Mouse (Mus musculus) neural tube, embryonic 14.5 days (tissue): ENCODE measurements around the gene Alox15. TPM values are rescaled to one million over a fixed set of nuclear protein-coding genes. Genes with fewer than 3 reads are reported as not detected.
"Not testable (repeated sequence)": the region's sequence is repeated elsewhere in the genome, so short reads cannot be mapped to it uniquely, and the experiment has no call there.

Experiments used
- ATAC-seq: fragments of 200-750 bp; cut with Nextera tagmentation; 2 replicates; pipeline ENCODE4 v1.8.0; 2017; ENCODE audit warnings: low read depth, mild to moderate bottlenecking, moderate TSS enrichment, moderate library complexity
- H3K27ac ChIP-seq: fragments of 300-500 bp; sonication (generic); 2 replicates; pipeline ENCODE4 v1.5.1; 2014; ENCODE audit warnings: low read depth, mild to moderate bottlenecking, control low read depth, low read length, moderate library complexity, mixed read lengths
- H3K27me3 ChIP-seq: fragments of 300-500 bp; sonication (generic); 2 replicates; pipeline ENCODE4 v1.6.1; 2014; ENCODE audit warnings: low read length; ENCODE audit not compliant: control insufficient read depth, insufficient read depth
- H3K36me3 ChIP-seq: fragments of 300-500 bp; sonication (generic); 2 replicates; pipeline ENCODE4 v1.6.1; 2014; ENCODE audit warnings: low read length, mixed read lengths; ENCODE audit not compliant: control insufficient read depth, insufficient read depth
- H3K4me1 ChIP-seq: fragments of 300-500 bp; sonication (generic); 2 replicates; pipeline ENCODE4 v1.6.1; 2014; ENCODE audit warnings: low read length; ENCODE audit not compliant: control insufficient read depth, insufficient read depth
- H3K4me2 ChIP-seq: fragments of 300-500 bp; sonication (generic); 2 replicates; pipeline ENCODE4 v1.6.1; 2014; ENCODE audit warnings: mild to moderate bottlenecking, low read depth, low read length, control low read depth
- H3K4me3 ChIP-seq: fragments of 300-500 bp; sonication (generic); 2 replicates; pipeline ENCODE4 v1.5.1; 2014; ENCODE audit warnings: low read depth, low read length, control low read depth, mixed read lengths
- H3K9ac ChIP-seq: fragments of 300-500 bp; sonication (generic); replicated peaks from 2 replicates; pipeline ENCODE4 v1.6.1; 2014; ENCODE audit warnings: low read depth, mild to moderate bottlenecking, control low read depth, low read length, mixed read lengths
- H3K9me3 ChIP-seq: fragments of 300-500 bp; sonication (generic); 2 replicates; pipeline ENCODE4 v1.6.1; 2016; ENCODE audit warnings: low read length; ENCODE audit not compliant: control insufficient read depth
- WGBS: fragments of 180-500 bp; shearing (Covaris S2); extraction: QIAGEN DNeasy Blood & Tissue Kit; methylation state at CpG from one replicate; pipeline ENCODE4 v1.1.7; 2014; 5-methylcytosine and 5-hydroxymethylcytosine counted together
- polyA plus RNA-seq: library from polyadenylated mRNA; unstranded; fragments of >200 nt; fragmentation: Nextera tagmentation; extraction: Ambion mirVana; gene quantifications from 2 replicates; pipeline ENCODE4 v1.2.1, GENCODE M21; 2014

Gene Alox15
- polyA plus RNA-seq, 1 experiment from 2014 or later = not detected

DNA sequence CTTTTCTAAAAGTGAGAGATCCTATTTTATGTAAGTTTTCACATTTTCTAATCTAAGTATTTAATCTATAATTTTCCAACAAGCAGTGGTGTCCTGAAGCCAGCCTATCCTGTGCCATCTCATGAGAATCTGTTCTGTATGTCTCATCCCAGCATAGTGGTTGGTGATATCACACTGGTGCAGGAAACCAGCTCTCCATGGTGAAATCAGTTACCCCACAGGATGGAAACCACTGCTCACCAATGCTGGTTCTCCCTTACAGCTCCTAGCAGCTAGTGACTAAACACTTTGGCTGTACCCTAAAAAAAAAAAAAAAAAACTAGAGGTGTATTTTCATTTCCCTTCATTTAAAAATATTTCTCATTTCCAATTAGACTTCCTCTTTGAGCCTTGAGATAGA lies 20.6 kb upstream of the Alox15 start:
- Histone ChIP-seq H3K4me3 (no peak overlapping the region), H3K4me2 (no peak overlapping the region), H3K27me3 (no peaks in the 10 kb centered on the region), H3K36me3 (no peaks in the 10 kb centered on the region), H3K9ac (no peak overlapping the region), H3K27ac (no peak overlapping the region), H3K9me3 (no peaks in the 10 kb centered on the region), H3K4me1 (no peaks in the 10 kb centered on the region)
- no peak for ATAC-seq

DNA sequence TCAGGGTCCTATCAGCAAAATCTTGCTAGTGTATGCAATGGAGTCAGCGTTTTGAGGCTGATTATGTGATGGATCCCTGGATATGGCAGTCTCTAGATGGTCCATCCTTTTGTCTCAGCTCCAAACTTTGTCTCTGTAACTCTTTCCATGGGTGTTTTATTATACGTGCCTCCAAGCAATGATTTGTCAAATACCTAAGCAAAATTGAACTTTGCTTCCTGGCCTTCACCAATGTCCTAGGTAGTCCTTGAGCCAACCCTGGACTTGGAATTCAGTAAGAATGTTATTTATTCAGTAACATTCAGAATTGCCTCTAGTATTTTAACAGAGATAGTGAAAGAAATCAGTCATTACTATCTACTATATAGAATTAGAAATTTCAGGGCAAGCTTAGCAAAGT lies 16.8 kb upstream of the Alox15 start:
- H3K27me3 ChIP-seq, H3K9me3 ChIP-seq, H3K27ac ChIP-seq, H3K9ac ChIP-seq, H3K36me3 ChIP-seq, H3K4me3 ChIP-seq, H3K4me1 ChIP-seq, H3K4me2 ChIP-seq, ATAC-seq: not testable (repeated sequence)
- WGBS = 84% methylated on average over 2 of the region's 2 CpGs

DNA sequence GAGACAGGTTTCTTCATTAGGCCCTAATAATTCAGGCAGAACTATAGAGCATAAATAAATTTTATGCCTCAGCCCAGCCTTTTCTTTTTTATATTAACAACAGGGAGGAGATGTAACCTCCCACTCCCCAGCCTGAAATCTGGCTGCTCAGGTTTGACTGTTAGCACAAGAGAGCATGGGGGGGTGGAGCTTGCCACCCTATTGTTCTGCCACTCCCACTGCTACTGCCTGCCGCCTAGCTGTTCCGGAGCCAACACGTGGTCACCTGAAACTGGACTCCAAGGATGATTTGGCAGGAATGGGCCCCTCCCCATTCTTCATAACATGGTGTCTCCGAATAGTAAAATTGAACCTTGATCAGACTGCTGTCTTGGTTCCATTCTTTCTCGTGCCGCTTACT lies 15.9 kb upstream of the Alox15 start:
- H3K4me2 ChIP-seq, ATAC-seq, H3K4me3 ChIP-seq, H3K4me1 ChIP-seq, H3K27ac ChIP-seq, H3K27me3 ChIP-seq, H3K36me3 ChIP-seq, H3K9me3 ChIP-seq, H3K9ac ChIP-seq: not testable (repeated sequence)
- WGBS = 90% methylated on average over 6 of the region's 6 CpGs

DNA sequence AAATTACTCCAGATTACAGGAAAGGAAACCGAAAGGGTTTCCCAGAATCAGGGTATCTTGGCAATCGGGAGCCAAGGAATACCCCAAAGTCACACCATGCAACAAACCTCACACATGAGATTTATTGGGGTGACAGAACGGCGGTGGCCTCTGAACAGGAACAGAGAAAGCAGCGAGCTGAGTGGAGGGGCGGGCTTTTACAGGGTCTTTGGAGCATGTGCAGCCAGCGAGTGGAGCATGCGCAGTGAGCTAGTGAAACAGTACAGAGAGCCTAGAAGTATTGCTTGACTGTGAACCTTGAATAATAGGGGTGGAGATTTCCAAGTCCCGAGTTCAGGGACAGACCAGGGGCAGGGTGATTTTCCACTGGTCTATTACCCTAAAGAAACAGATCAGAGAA lies 3.2 kb downstream of the Alox15 start:
- peaks cover 15% of the 10 kb centered on the region; the same call in 1 of the 2 replicates for H3K27me3 ChIP-seq
- ATAC-seq = no peak
- H3K36me3 ChIP-seq = no peaks in the 10 kb centered on the region
- 83% methylated on average over 9 of the region's 9 CpGs for WGBS
- H3K4me3 ChIP-seq = no peak overlapping the region
- H3K9ac ChIP-seq = no peak overlapping the region
- H3K27ac ChIP-seq = no peak overlapping the region
- H3K4me2 ChIP-seq = no peak overlapping the region
- H3K9me3 ChIP-seq = no peaks in the 10 kb centered on the region
- H3K4me1 ChIP-seq = 0 out of 2 replicates have a peak, but pooled peaks cover 2% of the 10 kb centered on the region

DNA sequence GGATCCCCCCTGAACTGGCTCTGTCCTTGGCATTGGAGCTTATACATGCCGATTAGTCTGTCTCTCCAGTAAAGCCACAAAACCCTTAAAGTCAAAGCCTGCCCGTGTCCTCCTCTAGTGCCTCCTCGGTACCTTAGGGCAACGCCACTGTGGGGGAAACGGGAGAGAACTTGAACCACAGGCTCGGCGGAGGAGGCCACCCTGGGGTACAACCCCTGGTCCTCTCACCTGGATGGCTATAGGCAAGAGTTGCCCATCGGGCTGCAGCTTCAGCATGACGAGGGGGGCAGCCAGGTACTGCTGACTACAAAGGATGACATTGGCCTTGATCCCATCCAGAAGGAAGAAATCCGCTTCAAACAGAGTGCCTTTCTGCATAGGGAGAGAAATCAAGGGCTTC lies 4.0 kb downstream of the Alox15 start:
- Histone ChIP-seq H3K4me1 (0 out of 2 replicates have a peak, but pooled peaks cover 2% of the 10 kb centered on the region), H3K27me3 (peaks cover 13% of the 10 kb centered on the region; the same call in 1 of the 2 replicates), H3K36me3 (no peaks in the 10 kb centered on the region), H3K27ac (no peak overlapping the region), H3K9ac (no peak overlapping the region), H3K4me2 (no peak overlapping the region), H3K4me3 (no peak overlapping the region), H3K9me3 (no peaks in the 10 kb centered on the region)
- no peak for ATAC-seq
- 85% methylated on average over 10 of the region's 10 CpGs for WGBS

DNA sequence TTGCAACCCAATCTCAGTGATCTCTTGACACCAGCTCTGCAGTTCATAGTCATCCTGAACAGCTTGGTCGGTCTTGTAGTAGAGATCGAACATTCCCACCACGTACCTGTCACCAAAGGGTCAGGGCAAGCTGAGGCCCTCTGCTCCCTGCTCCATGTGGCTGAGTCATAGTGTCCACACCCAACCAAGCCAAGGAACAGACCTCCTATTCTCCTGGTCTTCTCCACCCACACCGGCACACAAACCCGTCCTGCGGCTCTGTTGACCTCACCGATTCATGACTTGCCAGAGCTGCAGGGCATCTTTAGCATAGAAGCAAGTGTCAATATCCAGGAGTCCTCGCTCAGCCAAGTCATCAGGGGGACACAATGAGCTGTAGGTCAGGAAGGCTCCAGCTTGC lies 6.3 kb downstream of the Alox15 start:
- no peak overlapping the region for H3K4me3 ChIP-seq
- H3K4me2 ChIP-seq = no peak overlapping the region
- 96% methylated on average over 8 of the region's 8 CpGs for WGBS
- no peak overlapping the region for H3K9ac ChIP-seq
- H3K27me3 ChIP-seq = peaks cover 4% of the 10 kb centered on the region; the same call in 1 of the 2 replicates
- no peaks in the 10 kb centered on the region for H3K9me3 ChIP-seq
- H3K27ac ChIP-seq = no peak overlapping the region
- H3K36me3 ChIP-seq = no peaks in the 10 kb centered on the region
- no peaks in the 10 kb centered on the region for H3K4me1 ChIP-seq
- no peak for ATAC-seq

DNA sequence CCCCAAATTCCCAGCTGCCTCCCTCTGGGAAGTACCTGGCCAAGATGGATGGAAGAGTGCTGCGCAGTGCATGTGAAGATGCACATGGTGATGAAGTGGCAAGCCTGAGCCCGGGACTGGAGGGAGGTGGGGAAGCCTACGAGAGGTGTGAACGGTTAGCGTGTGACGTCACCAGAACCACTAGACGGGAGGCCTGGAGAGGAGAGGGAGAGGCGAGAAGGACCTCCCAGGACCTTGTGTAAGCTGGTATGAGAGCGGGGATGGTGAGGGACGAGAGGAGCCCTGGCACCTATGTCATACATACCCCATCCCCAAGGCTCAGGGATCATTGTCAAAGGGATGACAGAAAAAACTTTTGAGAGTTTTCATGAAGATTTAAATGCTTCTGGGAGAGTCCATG lies 6.8 kb downstream of the Alox15 start:
- H3K27me3 ChIP-seq = peaks cover 1% of the 10 kb centered on the region; the same call in 1 of the 2 replicates
- no peak overlapping the region for H3K4me3 ChIP-seq

DNA sequence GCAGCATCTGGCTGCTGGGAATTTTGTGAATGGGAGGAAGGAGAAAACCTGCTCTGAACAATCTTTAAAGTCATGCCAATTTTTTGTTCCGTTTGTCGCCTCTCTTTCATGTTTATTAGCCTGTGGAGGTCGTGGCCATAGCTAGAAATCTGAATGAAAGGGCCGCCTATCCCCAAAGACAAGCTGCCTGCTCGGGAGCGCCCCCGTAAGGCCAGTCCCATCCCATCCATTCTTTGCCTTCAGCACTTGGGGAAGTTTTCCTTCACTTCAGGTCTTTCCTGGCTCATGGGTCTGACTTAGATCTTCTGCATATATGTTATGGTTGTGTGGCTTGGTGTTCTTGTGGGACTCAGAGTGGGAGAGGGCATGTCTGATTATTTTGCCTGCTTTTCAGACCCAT lies 12.3 kb downstream of the Alox15 start:
- H3K4me1 ChIP-seq = no peaks in the 10 kb centered on the region
- H3K4me2 ChIP-seq = no peak overlapping the region
- H3K36me3 ChIP-seq = no peaks in the 10 kb centered on the region
- H3K9me3 ChIP-seq = no peaks in the 10 kb centered on the region
- H3K27me3 ChIP-seq = no peaks in the 10 kb centered on the region
- WGBS = 30% methylated on average over 7 of the region's 7 CpGs
- H3K4me3 ChIP-seq = no peak overlapping the region
- no peak for ATAC-seq
- H3K9ac ChIP-seq = no peak overlapping the region
- no peak overlapping the region for H3K27ac ChIP-seq

More for the DNA sequence above, 6.8 kb downstream of the Alox15 start:
- WGBS = 89% methylated on average over 10 of the region's 10 CpGs
- H3K36me3 ChIP-seq = no peaks in the 10 kb centered on the region
- H3K4me1 ChIP-seq = no peaks in the 10 kb centered on the region
- no peak overlapping the region for H3K4me2 ChIP-seq
- no peak overlapping the region for H3K9ac ChIP-seq
- H3K27ac ChIP-seq = no peak overlapping the region
- no peak for ATAC-seq
- no peaks in the 10 kb centered on the region for H3K9me3 ChIP-seq

DNA sequence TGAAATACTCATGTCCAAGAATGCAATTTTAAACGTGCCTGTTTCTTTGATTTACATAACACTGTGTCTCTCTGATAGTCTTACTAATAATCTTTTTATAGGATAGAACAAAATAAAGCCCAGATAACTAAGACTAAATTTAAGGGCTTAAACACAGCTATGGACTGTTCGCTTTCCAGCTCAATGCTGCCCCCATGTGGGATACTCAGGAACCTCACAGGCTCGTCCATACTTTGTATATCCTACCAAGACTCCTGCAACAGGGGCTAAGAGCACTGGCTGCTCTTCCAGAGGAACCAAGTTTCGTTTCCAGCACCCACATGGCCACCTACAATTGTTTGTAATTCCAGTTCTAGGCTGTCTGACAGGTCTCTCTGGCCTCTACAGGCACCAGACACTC lies 17.4 kb downstream of the Alox15 start:
- no peak; the same call in 1 of the 2 replicates for ATAC-seq
- Histone ChIP-seq H3K4me1 (no peaks in the 10 kb centered on the region), H3K9ac (no peak overlapping the region), H3K4me3 (no peak overlapping the region), H3K4me2 (no peak overlapping the region), H3K27ac (no peak overlapping the region), H3K27me3 (no peaks in the 10 kb centered on the region), H3K36me3 (no peaks in the 10 kb centered on the region), H3K9me3 (no peaks in the 10 kb centered on the region)
- 40% methylated on average over 4 of the region's 4 CpGs for WGBS

- no peak overlapping the region for H3K9ac ChIP-seq
- no peak for ATAC-seq
- WGBS = 88% methylated on average over 8 of the region's 8 CpGs
- H3K36me3 ChIP-seq = no peaks in the 10 kb centered on the region
- H3K9me3 ChIP-seq = no peaks in the 10 kb centered on the region
- H3K4me3 ChIP-seq = no peak overlapping the region
- H3K27ac ChIP-seq = no peak overlapping the region
- no peaks in the 10 kb centered on the region for H3K4me1 ChIP-seq
- peaks cover 5% of the 10 kb centered on the region for H3K27me3 ChIP-seq
- no peak overlapping the region for H3K4me2 ChIP-seq
These were observed 27.1 kb downstream of the Alox15 start for GRCm38 (mm10) chr11:70324726-70325125.
